Mouse (Mus musculus) small intestine, adult 2 months (tissue): ENCODE data around the gene Olfr195. TPM values are rescaled to one million over a fixed set of nuclear protein-coding genes. Genes with fewer than 3 reads are reported as not detected.
"Not testable (repeated sequence)": the region's sequence is repeated elsewhere in the genome, so short reads cannot be mapped to it uniquely, and the experiment has no call there.

Experiments used
- H3K27ac ChIP-seq: fragments of 200-500 bp; 2 replicates; pipeline ENCODE4 v1.5.1; 2012; ENCODE audit warnings: low read depth, low read length, control low read depth, inconsistent platforms; ENCODE audit not compliant: insufficient read depth
- H3K27me3 ChIP-seq: fragments of 200-500 bp; 2 replicates; pipeline ENCODE4 v1.6.1; 2012; ENCODE audit warnings: mild to moderate bottlenecking, moderate library complexity, low read length, inconsistent platforms; ENCODE audit not compliant: control insufficient read depth, insufficient read depth
- H3K36me3 ChIP-seq: fragments of 200-500 bp; 2 replicates; pipeline ENCODE4 v1.6.1; 2012; ENCODE audit warnings: mild to moderate bottlenecking, low read length, control low read depth, inconsistent platforms; ENCODE audit not compliant: control insufficient read depth, insufficient read depth
- H3K4me1 ChIP-seq: fragments of 200-500 bp; 2 replicates; pipeline ENCODE4 v1.6.1; 2012; ENCODE audit warnings: low read length, inconsistent platforms, mixed read lengths; ENCODE audit not compliant: control insufficient read depth, insufficient read depth, insufficient read length
- H3K4me3 ChIP-seq: fragments of 200-500 bp; 2 replicates; pipeline ENCODE4 v1.5.1; 2012; ENCODE audit warnings: low read depth, mild to moderate bottlenecking, control low read depth, inconsistent platforms, low read length, moderate library complexity
- CTCF ChIP-seq: fragments of 200-500 bp; IDR thresholded peaks from 2 replicates; pipeline ENCODE4 v1.5.1; 2012; ENCODE audit warnings: low read depth, mild to moderate bottlenecking, control low read depth, inconsistent platforms, low read length, moderate library complexity, mixed read lengths; ENCODE audit not compliant: insufficient replicate concordance, insufficient read length; ENCODE audit errors: extremely low read depth
- POLR2A ChIP-seq: fragments of 200-500 bp; IDR thresholded peaks from 2 replicates; pipeline ENCODE4 v1.6.1; 2012; ENCODE audit warnings: low read depth, mild to moderate bottlenecking, control low read depth, inconsistent platforms, low read length, moderate library complexity
- WGBS: fragments of 180-500 bp; shearing (Covaris S2); methylation state at CpG from one replicate; pipeline ENCODE4 v1.1.7; 2018; 5-methylcytosine and 5-hydroxymethylcytosine counted together
- polyA plus RNA-seq: library from polyadenylated mRNA; depleted of rRNA; stranded (reverse); fragments of >200 nt; gene quantifications from 2 replicates; pipeline ENCODE4 v1.2.3, GENCODE M21; 2012; rRNA removed

Olfr195 gene
- not detected in 2 replicates for polyA plus RNA-seq

- 86% methylated on average over 1 of the region's 1 CpGs for WGBS
- no peaks in the 10 kb centered on the region for H3K27me3 ChIP-seq
- no peaks in the 10 kb centered on the region for H3K36me3 ChIP-seq
- TF ChIP-seq CTCF (no peak), POLR2A (no peak)
- H3K4me3 ChIP-seq = no peak within 1 kb of the TSS
- no peak within 1 kb of the TSS for H3K27ac ChIP-seq
- no peaks in the 10 kb centered on the region for H3K4me1 ChIP-seq
Measured at GRCm38 (mm10) chr16:59146746-59147145, at the start of gene Olfr195. Gene Olfr195, plus strand, starts transcription at chr16:59147046.

- 84% methylated on average over 2 of the region's 2 CpGs for WGBS
- H3K27me3 ChIP-seq = no peaks in the 10 kb centered on the region
- H3K4me3 ChIP-seq = no peak overlapping the region
- no peaks in the 10 kb centered on the region for H3K4me1 ChIP-seq
- H3K27ac ChIP-seq = no peak overlapping the region
- H3K36me3 ChIP-seq = no peaks in the 10 kb centered on the region
- TF ChIP-seq POLR2A (no peak), CTCF (no peak)
Measured at GRCm38 (mm10) chr16:59105312-59105711, 41.5 kb upstream of the Olfr195 start.

DNA sequence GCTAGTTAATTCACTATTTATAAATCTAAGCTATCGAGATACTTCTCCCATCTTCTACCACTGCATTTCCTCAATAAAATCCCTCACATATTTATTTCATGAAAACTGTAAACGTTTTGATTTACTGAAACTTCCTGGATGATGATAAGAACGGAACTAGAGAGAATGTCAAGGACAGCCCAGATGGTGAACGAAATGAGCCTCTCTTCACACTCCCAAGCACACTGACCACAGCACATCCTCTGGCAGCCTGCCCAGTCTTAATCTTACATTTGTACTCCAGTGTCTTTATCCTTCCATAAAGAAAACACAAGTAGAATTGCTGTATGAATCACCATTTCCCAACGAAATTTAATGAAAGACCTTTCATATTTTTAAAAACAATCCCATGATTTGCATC, 38.3 kb upstream of the Olfr195 start:
- WGBS = 42% methylated on average over 5 of the region's 5 CpGs
- H3K27ac ChIP-seq, H3K36me3 ChIP-seq, H3K27me3 ChIP-seq, H3K4me1 ChIP-seq, H3K4me3 ChIP-seq: not testable (repeated sequence)

DNA sequence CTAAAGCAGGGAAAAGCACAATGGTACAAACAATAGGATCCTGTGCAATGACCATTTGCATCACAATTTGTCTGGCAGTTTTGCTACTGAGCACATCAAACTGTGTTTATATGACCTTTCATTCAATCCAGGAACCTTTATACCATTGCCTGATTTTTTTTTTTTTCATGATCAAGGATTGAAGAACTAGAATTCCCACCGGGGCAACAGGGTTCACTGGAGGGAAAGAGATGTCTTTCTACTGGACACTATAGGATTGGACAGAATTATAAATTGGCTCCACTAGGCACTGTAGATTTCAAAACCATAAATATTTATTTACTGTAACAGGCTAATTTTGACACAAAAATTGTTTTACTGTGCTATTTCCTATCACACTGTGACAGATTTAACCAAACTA, 35.1 kb upstream of the Olfr195 start, which contains the start of gene Olfr193:
Olfr193 (minus strand) TSS at position 101 of the 400 bp plus-strand sequence.
- TF ChIP-seq POLR2A (no peak), CTCF (no peak)

DNA sequence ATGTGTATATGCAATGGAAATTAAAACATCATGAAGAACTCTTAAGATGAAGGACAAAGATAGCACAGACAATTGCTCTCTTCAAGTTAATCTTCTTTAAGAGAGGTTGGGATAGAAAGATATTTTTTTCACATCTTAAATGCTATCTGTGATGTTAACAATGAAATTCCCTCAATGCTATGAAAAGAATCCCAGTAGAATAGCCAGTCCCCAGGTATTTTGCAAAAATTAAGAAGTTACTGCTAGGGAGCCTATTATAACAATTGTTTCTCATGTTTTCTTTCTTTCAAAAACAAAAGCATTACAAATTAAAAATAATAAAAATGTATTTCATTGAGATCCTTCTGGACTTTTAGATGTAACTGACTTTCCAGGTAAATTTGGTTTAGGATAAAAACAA, 25.9 kb upstream of the Olfr195 start, which contains the start of gene Olfr194:
Olfr194 (minus strand) TSS at position 101 of the 400 bp plus-strand sequence.
- no peak for TF ChIP-seq POLR2A
- no peak for TF ChIP-seq CTCF
- H3K27ac ChIP-seq = no peak within 1 kb of the TSS
- H3K36me3 ChIP-seq = no peaks in the 10 kb centered on the region
- no peaks in the 10 kb centered on the region for H3K4me1 ChIP-seq
- no peak within 1 kb of the TSS for H3K4me3 ChIP-seq
- H3K27me3 ChIP-seq = no peaks in the 10 kb centered on the region

More for the DNA sequence above, 35.1 kb upstream of the Olfr195 start, which contains the start of gene Olfr193:
- Histone ChIP-seq H3K27me3 (no peaks in the 10 kb centered on the region), H3K4me3 (no peak within 1 kb of the TSS), H3K4me1 (no peaks in the 10 kb centered on the region), H3K36me3 (no peaks in the 10 kb centered on the region), H3K27ac (no peak within 1 kb of the TSS)
- WGBS = 87% methylated on average over 1 of the region's 1 CpGs

GRCm38 (mm10) chr16:59130740-59131139, 16.1 kb upstream of the Olfr195 start:
- H3K27me3 ChIP-seq = no peaks in the 10 kb centered on the region
- H3K36me3 ChIP-seq = no peaks in the 10 kb centered on the region
- H3K4me1 ChIP-seq = no peaks in the 10 kb centered on the region
- no peak overlapping the region for H3K4me3 ChIP-seq
- H3K27ac ChIP-seq = no peak overlapping the region
- no peak for TF ChIP-seq CTCF
- no peak for TF ChIP-seq POLR2A
- WGBS = 45% methylated on average over 1 of the region's 1 CpGs

DNA sequence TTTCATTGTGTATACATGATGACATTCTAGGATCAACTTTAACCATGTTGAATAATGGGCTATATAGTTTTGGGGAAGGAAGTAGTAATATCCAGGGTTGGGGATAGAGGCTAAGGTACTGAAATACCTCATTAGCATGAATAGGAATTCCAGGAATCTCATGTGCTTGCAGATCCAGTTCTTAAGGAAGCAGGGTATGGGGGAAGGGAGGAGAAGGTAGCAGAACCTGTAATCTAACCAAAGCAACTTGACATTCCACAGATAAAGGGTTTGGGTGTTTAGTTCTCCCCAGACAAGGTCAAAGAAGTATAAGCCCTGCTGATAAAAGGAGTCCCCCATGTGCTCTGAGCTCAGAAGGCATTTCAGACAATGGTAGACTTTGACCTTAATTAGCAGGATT, 5.7 kb upstream of the Olfr195 start:
- TF ChIP-seq CTCF (no peak), POLR2A (no peak)
- no peak overlapping the region for H3K27ac ChIP-seq
- H3K4me3 ChIP-seq = no peak overlapping the region
- H3K4me1 ChIP-seq = no peaks in the 10 kb centered on the region
- H3K27me3 ChIP-seq = no peaks in the 10 kb centered on the region
- H3K36me3 ChIP-seq = no peaks in the 10 kb centered on the region

GRCm38 (mm10) chr16:59151996-59152395, 5.2 kb downstream of the Olfr195 start:
- Histone ChIP-seq H3K27me3 (no peaks in the 10 kb centered on the region), H3K36me3 (no peaks in the 10 kb centered on the region), H3K4me3 (no peak overlapping the region), H3K27ac (no peak overlapping the region), H3K4me1 (no peaks in the 10 kb centered on the region)
- WGBS = 79% methylated on average over 2 of the region's 2 CpGs
- no peak for TF ChIP-seq CTCF
- TF ChIP-seq POLR2A = no peak
